Mouse (Mus musculus) bone marrow, adult 2 months (tissue): Measurements from ENCODE around the gene R3hdm4.

Experiments used
- CTCF ChIP-seq: fragments of 200-500 bp; IDR thresholded peaks from 2 replicates; pipeline ENCODE4 v1.5.1; 2011; ENCODE audit warnings: low read length, control low read depth; ENCODE audit not compliant: control insufficient read depth, insufficient read depth
- POLR2A ChIP-seq: fragments of 200-500 bp; IDR thresholded peaks from 2 replicates; pipeline ENCODE4 v1.6.1; 2011; ENCODE audit warnings: low read depth, mild to moderate bottlenecking, control low read depth, low read length, borderline replicate concordance; ENCODE audit not compliant: control insufficient read depth

DNA sequence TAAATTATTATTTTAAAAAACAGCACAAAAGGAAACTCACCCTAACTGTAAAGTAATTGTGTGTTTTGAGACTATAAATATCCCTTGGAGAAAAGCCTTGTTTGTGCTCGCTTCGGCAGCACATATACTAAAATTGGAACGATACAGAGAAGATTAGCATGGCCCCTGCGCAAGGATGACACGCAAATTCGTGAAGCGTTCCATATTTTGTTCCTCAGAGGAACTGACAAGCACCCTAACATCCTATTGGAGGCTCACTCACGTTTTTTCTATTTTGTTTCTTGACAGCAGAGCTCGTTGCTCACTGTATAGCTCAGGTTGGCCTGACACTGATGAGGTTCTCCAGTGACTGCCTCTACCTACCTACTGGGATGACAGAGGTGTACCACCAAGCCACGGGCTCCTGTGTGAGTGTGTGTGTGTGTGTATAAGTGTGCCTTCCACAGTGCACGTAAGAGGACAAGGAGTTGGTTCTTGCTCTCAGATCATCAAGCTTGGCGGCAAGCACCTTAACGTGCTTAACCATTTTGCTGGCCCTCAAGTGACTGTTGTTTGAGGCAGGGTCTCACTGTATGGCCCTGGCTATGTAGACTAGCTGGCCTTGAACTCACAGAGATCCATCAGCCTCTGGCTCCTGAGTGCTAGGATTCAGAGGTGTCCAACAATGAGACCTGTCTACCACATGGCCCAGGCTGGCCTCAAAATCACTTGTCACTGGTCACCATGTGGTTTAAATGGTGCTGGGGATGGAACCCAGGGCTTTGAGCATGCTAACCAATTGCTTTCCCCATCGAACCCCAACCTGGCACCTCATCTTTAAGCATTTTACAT is 11.7 kb downstream of the R3hdm4 start:
- TF ChIP-seq CTCF (no peak), POLR2A (no peak)
